Mouse (Mus musculus) hematopoietic stem cell, adult 5-6 weeks (primary cell): ENCODE measurements at regions not wholly inside any gene's neighbourhood (a gene's known extent, or its start where the extent isn't known, plus 50 kb on each side); places are given as distances from the start of the nearest gene placed in this dataset.
"Not testable (repeated sequence)": the region's sequence is repeated elsewhere in the genome, so short reads cannot be mapped to it uniquely, and the experiment has no call there.

Experiments used
- ATAC-seq, 2 experiments: fragments of 125-278 bp in 1 of 2; replicated peaks in 1 of 2; 2 replicates each; pipeline ENCODE4 v1.8.0; 2016 to 2017; ENCODE audit warnings: inconsistent platforms in 2 of 2, mild to moderate bottlenecking in 2 of 2, moderate number of reproducible peaks in 2 of 2, low read depth in 1 of 2, moderate TSS enrichment in 1 of 2; ENCODE audit not compliant: low FRiP score in 2 of 2, poor library complexity in 2 of 2, severe bottlenecking in 2 of 2, insufficient read depth in 1 of 2, low TSS enrichment in 1 of 2

DNA sequence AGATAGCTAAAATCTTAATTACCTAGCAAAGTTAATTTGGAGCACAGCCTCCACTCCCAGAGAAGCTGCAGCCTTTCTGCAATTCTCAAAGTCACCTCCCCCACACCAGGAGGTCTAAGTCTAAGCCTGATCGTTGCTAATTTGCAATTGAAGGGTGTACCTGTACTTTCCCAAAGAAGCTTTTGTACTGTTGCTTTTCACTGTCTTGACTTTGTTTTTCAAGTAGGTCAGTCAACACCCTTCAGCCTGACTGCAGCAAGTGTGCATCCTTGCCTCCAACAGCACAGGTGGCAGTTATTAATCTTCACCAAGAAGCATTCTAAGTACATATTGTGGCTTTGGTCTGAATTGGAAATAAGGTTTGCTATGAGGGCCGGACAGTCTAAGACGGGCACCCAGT is 91.7 kb upstream of the Slc22a30 start:
- ATAC-seq: not testable (repeated sequence)

DNA sequence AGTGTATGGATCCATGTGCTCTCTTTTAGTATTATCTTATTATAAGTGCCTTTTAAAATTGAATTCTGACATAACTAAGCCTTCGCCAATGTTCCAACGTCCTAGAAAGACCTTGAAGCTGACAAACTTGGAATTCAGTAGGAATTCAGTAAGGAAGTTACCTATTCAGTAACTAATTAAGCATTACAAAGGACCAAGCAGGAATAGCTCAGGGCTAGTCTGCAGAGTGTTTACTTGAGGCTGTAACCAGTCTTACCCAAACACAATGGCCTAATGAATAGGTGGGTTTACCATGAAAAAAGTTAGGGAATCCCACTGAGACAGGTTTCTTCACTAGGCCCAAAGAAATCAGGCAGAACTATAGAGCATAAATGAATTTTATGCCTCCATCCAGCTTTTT is 92.6 kb upstream of the Slc22a30 start:
- ATAC-seq: not testable (repeated sequence)

DNA sequence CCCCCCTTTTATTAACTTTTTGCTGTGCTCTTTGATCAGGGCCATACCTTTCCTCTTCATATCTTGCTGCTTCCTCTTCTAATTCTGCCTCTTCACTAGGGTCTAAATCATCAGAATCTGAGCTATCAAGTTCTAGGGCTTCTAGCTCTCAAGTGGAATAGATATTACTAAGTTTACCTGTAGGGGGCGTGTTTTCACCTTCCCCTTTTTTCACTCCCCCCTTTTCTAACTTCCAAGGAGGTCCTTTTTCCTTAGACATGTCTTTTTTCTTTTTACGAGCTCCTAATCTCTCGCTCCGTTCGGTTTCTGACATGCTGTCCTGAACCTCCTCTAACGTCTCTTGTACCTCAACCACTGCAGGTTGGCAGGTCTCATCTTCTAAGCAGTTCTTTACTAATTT is 73.3 kb upstream of the Slc22a8 start:
- ATAC-seq: not testable (repeated sequence)

DNA sequence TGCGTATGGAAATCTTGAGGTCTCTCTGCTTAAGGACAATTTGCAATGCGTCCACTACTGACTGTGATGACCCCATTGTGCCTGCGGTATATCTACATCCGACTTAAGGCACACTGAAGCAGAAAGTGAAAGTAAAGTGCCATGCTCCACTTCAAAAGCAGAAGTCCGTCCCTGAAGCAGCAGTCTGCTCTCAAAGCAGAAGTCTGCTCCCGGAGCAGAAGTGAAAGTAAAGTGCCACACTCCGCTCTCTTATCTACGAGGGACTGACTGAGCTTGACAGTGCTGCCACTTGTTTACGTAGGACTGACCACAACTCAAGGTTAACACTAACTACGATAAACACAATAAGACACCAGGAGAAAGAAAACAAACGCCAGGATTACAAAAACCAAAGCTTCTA is 72.8 kb upstream of the Slc22a8 start:
- ATAC-seq: peak; percentile 98

DNA sequence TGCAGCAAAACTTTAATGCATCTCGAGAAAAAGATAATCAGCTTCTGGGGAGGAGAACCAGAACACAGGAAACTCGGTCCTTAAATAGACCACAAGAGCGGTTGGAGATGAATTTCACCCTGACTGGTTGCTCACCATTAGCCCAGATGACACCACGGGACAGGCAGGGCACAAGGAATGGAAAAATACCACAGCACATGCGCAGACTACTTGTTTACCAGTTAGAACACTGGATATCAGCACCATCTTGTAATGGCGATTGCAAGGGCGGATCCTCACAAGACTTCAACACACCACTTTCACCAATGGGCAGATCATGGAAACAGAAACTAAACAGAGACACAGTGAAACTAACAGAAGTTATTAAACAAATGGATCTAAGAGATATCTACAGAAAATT is 72.1 kb upstream of the Slc22a8 start:
- ATAC-seq: not testable (repeated sequence)

DNA sequence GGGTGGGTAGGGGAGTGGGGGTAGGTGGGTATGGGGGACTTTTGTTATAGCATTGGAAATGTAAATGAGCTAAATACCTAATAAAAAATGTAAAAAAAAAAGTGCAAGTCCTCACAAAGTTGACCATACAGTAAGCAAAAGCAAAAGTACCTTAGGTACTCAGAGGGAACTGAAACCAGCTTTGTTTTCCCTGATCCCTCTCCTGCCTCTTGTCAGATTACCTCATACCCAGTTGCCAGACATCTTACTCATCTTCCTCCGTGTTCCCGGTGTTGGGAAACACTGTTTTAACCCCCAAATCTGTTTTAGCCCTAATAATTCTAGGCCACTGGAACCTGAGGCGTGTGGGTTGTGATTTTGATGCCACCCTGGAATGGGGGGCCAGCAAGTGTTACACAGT is 56.5 kb upstream of the Slc22a8 start:
- ATAC-seq: no peak

DNA sequence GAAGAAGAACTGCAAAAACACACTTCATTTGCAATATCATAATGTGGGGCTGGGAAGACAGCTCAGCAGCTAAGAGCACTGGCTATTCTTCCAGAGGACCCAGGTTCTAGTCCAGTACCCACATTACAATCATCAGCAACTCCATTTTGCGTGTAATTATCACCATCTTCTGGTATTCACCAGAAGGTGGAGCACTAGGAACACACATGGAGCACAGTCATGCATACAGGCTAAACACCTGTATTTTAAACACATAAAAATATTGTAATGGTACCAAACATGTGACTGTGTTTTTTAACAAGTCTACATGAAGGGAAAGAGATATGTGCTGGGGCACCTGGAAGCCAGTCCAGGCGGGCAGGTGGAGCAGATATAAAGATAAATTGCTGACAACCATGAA is 55.0 kb upstream of the Slc22a8 start:
- no peak for ATAC-seq
